Mouse (Mus musculus): ENCODE measurements around the gene Gpc6. TPM values are rescaled to one million over a fixed set of nuclear protein-coding genes. Genes with fewer than 3 reads are reported as not detected.

Gpc6 gene
- polyA plus RNA-seq, 1 experiment = not detected

GRCm38 (mm10) chr14:117070470-117071085, 145.5 kb downstream of the Gpc6 start:
- H3K4me3 ChIP-seq (ENCODE audit: insufficient read depth, low read depth, low read length) = no peak overlapping the region
- no peak overlapping the region for H3K27ac ChIP-seq (ENCODE audit: insufficient read depth, low read depth, low read length)
- 94% methylated on average over 4 of the region's 4 CpGs for WGBS
- no peak for TF ChIP-seq CTCF (IDR thresholded peaks at IDR 0.05; ENCODE audit: insufficient read depth, low read depth, low read length)
- no peak for TF ChIP-seq POLR2A (IDR thresholded peaks at IDR 0.05; ENCODE audit: insufficient read depth, low read depth, low read length)
- no peaks in the 10 kb centered on the region for H3K4me1 ChIP-seq (ENCODE audit: control insufficient read depth, insufficient read depth, low read length)

DNA sequence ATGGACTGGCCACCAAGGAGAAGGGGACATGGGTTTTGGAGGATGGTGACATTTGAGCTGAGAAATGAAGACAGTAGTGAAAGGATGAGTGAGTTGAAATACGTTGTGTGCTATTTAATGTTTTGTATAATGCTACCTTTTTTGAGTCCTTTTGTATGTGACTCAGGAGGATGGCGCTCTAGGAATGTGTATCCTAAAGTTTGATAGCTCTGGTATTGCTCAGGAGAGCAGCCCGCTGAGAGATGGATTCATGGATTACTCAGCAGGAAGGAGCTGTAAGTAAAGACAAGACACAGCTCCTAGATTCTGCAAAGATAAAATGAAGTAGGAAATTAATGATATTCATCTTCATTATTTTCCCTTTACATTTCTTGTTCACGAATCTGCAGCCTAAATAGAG, 168.5 kb downstream of the Gpc6 start:
- no peak for TF ChIP-seq POLR2A (IDR thresholded peaks at IDR 0.05; ENCODE audit: insufficient read depth, low read depth, low read length)
- no peak for TF ChIP-seq CTCF (IDR thresholded peaks at IDR 0.05; ENCODE audit: insufficient read depth, low read depth, low read length)
- Histone ChIP-seq H3K27ac (ENCODE audit: insufficient read depth, low read depth, low read length) (no peak overlapping the region), H3K4me1 (ENCODE audit: control insufficient read depth, insufficient read depth, low read length) (no peaks in the 10 kb centered on the region), H3K4me3 (ENCODE audit: insufficient read depth, low read depth, low read length) (no peak overlapping the region)
- 92% methylated on average over 4 of the region's 4 CpGs for WGBS

DNA sequence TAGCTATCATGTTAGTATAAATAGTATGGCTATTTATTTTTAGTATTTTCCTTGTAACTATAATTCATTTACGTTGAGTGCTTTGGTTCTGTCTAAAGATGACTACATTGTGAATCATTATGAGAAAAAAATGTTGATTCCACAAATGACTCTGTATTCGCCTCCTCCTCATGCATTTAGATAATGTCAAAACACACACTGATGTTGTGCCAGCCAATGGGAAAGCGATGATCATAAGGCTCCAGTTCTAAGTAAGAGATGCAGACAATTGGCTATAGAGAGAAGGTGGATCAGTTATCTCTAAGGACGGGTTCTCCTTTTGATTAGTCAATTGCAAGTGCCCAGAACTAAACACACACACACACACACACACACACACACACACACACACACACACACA, 181.8 kb downstream of the Gpc6 start:
- WGBS = 78% methylated on average over 4 of the region's 4 CpGs
- TF ChIP-seq POLR2A (IDR thresholded peaks at IDR 0.05; ENCODE audit: insufficient read depth, low read depth, low read length) (no peak), CTCF (IDR thresholded peaks at IDR 0.05; ENCODE audit: insufficient read depth, low read depth, low read length) (no peak)
- Histone ChIP-seq H3K4me3 (ENCODE audit: insufficient read depth, low read depth, low read length) (no peak overlapping the region), H3K4me1 (ENCODE audit: control insufficient read depth, insufficient read depth, low read length) (no peaks in the 10 kb centered on the region), H3K27ac (ENCODE audit: insufficient read depth, low read depth, low read length) (no peak overlapping the region)

DNA sequence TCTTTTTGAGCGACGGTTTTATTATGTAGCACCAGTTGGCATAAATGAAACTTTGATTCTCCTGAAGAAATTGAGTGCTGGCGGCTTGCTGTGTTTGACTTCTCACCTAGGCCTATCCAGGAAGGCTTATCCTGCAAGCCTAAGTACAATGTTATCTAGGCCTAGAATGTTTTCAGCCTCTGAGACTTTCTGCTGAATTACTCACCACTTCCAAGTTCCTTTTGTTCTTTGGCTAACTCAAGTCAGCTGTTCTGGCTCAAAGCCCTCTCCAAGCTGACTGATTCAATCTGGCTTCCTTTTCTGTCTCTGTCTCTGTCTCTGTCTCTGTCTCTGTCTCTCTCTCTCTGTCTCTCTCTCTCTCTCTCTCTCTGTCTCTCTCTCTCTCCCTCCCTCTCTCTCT, 188.0 kb downstream of the Gpc6 start:
- WGBS = 92% methylated on average over 3 of the region's 3 CpGs

DNA sequence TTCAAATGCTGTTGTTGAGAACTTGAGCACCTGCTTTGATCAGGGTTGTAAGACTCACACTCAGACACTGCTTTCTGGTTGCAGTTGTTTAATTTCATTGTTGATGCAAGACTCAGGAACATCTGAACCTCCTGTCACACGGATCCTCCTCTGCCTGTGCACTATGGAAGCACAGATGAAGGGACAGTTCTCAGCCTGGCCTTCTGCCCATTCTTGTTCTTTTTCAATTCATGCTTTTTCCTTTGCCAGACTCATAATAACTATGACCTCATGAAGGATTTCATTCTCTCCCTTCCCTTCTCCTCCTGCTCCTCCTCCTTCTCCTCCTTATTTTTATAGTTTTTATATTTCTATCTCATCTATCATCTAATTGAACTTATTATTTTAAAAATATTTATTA, 196.9 kb downstream of the Gpc6 start:
- H3K4me3 ChIP-seq (ENCODE audit: insufficient read depth, low read depth, low read length) = no peak overlapping the region
- H3K4me1 ChIP-seq (ENCODE audit: control insufficient read depth, insufficient read depth, low read length) = no peaks in the 10 kb centered on the region
- H3K27ac ChIP-seq (ENCODE audit: insufficient read depth, low read depth, low read length) = no peak overlapping the region
- WGBS = 32% methylated on average over 1 of the region's 1 CpGs
- TF ChIP-seq CTCF (IDR thresholded peaks at IDR 0.05; ENCODE audit: insufficient read depth, low read depth, low read length) = no peak
- no peak for TF ChIP-seq POLR2A (IDR thresholded peaks at IDR 0.05; ENCODE audit: insufficient read depth, low read depth, low read length)

More for the DNA sequence above, 188.0 kb downstream of the Gpc6 start:
- TF ChIP-seq CTCF (IDR thresholded peaks at IDR 0.05; ENCODE audit: insufficient read depth, low read depth, low read length) (no peak), POLR2A (IDR thresholded peaks at IDR 0.05; ENCODE audit: insufficient read depth, low read depth, low read length) (no peak)
- Histone ChIP-seq H3K4me3 (ENCODE audit: insufficient read depth, low read depth, low read length) (no peak overlapping the region), H3K4me1 (ENCODE audit: control insufficient read depth, insufficient read depth, low read length) (no peaks in the 10 kb centered on the region), H3K27ac (ENCODE audit: insufficient read depth, low read depth, low read length) (no peak overlapping the region)

- H3K4me3 ChIP-seq (ENCODE audit: insufficient read depth, low read depth, low read length) = no peak overlapping the region
- no peaks in the 10 kb centered on the region for H3K4me1 ChIP-seq (ENCODE audit: control insufficient read depth, insufficient read depth, low read length)
- WGBS = 63% methylated on average over 1 of the region's 1 CpGs
- no peak overlapping the region for H3K27ac ChIP-seq (ENCODE audit: insufficient read depth, low read depth, low read length)
- no peak for TF ChIP-seq CTCF (IDR thresholded peaks at IDR 0.05; ENCODE audit: insufficient read depth, low read depth, low read length)
- TF ChIP-seq POLR2A (IDR thresholded peaks at IDR 0.05; ENCODE audit: insufficient read depth, low read depth, low read length) = no peak
Observed at GRCm38 (mm10) chr14:117130334-117130733, 205.2 kb downstream of the Gpc6 start.

DNA sequence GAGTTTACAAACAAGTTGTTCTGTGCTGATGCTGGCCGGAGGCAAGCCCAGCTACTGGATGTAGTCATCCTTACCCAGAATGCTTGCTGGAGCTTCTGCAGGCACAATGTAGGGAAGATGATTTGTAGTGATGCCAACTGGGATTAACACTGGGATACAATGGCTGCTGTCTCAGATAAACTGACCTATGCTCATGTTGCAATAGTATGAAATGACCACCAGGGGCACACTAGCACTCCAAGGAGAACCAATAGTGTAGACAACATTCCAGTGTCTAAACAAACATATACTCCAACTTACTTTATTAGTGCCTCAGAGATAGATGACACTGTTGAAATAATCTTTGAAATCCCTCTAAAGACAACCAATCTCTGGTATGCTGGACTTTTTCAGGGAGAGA, 206.2 kb downstream of the Gpc6 start:
- Histone ChIP-seq H3K27ac (ENCODE audit: insufficient read depth, low read depth, low read length) (no peak overlapping the region), H3K4me3 (ENCODE audit: insufficient read depth, low read depth, low read length) (no peak overlapping the region), H3K4me1 (ENCODE audit: control insufficient read depth, insufficient read depth, low read length) (no peaks in the 10 kb centered on the region)
- no peak for TF ChIP-seq POLR2A (IDR thresholded peaks at IDR 0.05; ENCODE audit: insufficient read depth, low read depth, low read length)
- whole genome bisulfite sequencing = 91% methylated on average over 1 of the region's 1 CpGs

GRCm38 (mm10) chr14:117141077-117141848, 216.1 kb downstream of the Gpc6 start:
- TF ChIP-seq POLR2A (IDR thresholded peaks at IDR 0.05; ENCODE audit: insufficient read depth, low read depth, low read length) (no peak), CTCF (IDR thresholded peaks at IDR 0.05; ENCODE audit: insufficient read depth, low read depth, low read length) (no peak)
- H3K4me1 ChIP-seq (ENCODE audit: control insufficient read depth, insufficient read depth, low read length) = no peaks in the 10 kb centered on the region
- 77% methylated on average over 6 of the region's 6 CpGs for whole genome bisulfite sequencing
- no peak overlapping the region for H3K27ac ChIP-seq (ENCODE audit: insufficient read depth, low read depth, low read length)
- no peak overlapping the region for H3K4me3 ChIP-seq (ENCODE audit: insufficient read depth, low read depth, low read length)

- H3K4me3 ChIP-seq (ENCODE audit: insufficient read depth, low read depth, low read length) = no peak overlapping the region
- 43% methylated on average over 4 of the region's 4 CpGs for WGBS
- TF ChIP-seq POLR2A (IDR thresholded peaks at IDR 0.05; ENCODE audit: insufficient read depth, low read depth, low read length) = no peak
- no peak for TF ChIP-seq CTCF (IDR thresholded peaks at IDR 0.05; ENCODE audit: insufficient read depth, low read depth, low read length)
- no peak overlapping the region for H3K27ac ChIP-seq (ENCODE audit: insufficient read depth, low read depth, low read length)
- no peaks in the 10 kb centered on the region for H3K4me1 ChIP-seq (ENCODE audit: control insufficient read depth, insufficient read depth, low read length)
Observed at GRCm38 (mm10) chr14:117146089-117146488, 221.0 kb downstream of the Gpc6 start.

All from olfactory bulb, adult 2 months (tissue).